Mouse (Mus musculus) layer of hippocampus, postnatal 36 days (tissue): ENCODE measurements at regions not wholly inside any gene's neighbourhood (a gene's known extent, or its start where the extent isn't known, plus 50 kb on each side); places are given as distances from the start of the nearest gene placed in this dataset.

Source experiments
- DNase-seq, 2 experiments: peaks; one replicate each; pipeline ENCODE4 v3.0.0; 2022

- DNase-seq = no peak
Observed at GRCm38 (mm10) chr3:121902246-121902645, 50.1 kb upstream of the Arhgap29 start.

GRCm38 (mm10) chr3:121900429-121900844, 51.9 kb upstream of the Arhgap29 start:
- no peak for DNase-seq

DNA sequence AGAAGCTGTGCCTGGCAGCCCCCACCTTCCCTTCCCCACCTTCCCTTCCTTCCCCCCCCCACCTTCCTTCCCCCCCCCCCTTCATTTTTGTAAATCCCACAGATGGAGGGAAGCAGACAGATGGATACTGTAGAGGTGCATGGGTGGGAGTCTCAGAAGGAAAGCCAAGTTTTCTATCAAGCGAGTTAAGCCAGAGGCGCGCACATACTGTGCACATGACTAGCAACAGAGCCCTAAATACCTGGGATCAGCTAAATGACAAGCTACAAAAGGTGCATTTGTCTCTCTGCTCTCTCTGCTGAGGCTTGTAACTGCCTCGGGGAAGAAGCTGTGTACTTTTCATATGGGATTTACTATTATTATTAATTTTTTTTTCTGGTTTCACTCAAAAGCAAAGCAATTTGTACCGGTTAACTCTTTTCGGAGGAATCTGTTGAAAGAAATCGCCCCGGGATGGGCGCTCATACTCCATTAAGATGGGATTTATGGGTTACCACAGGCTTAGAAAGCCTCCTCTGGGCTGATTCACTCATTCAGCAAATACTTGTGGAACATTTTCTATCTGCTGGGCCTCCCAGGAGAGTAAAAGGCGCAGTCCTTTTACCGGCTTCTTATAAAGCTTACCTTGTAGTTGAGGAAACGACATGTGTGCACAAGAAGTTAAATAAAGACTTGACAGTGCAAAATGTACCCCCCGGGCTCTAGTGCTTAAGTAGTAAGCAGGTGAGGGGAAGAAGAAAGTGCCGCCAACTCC, 54.3 kb upstream of the Arhgap29 start:
- DNase-seq = no peak

DNA sequence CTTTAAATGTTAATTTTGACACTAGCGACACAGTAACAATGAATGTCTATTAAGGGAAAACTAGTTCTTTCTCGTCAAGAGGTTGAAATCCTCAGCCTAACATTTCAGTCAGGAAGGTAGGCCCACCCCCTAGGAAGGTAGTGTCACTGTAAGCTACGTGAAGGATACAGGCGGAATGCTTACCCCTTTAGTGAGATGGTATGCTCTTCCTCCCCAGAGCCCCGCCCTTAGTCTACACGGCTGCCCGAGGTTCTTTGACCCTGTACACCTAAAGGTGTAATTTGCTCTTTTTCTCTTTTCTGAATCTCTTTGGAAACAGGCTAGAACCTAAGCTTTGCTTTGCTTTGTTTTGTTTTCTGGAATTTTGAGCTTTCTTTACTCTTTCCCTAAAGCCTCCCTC, 58.7 kb upstream of the Arhgap29 start:
- no peak for DNase-seq

DNA sequence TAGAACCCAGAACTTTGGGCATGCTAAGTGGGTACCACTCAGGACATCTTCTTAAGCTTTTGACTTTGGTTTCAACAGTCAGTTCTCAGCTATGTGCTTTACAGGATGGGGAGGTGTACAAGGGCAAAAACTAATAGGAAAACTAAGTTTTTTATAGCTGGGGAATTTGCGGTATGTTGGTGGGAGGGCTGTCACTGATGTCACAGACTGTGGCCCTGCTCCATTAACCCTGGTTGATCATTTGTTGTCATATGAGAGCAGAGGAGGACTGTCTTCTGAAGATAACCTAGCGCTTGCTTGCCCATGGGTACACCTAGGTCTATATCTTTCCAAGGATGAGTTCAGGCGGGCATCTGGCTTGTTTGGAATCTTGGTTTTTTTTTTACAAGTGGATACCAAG, 59.7 kb upstream of the Arhgap29 start:
- no peak for DNase-seq

GRCm38 (mm10) chr3:121891338-121891737, 61.0 kb upstream of the Arhgap29 start:
- DNase-seq = no peak

DNA sequence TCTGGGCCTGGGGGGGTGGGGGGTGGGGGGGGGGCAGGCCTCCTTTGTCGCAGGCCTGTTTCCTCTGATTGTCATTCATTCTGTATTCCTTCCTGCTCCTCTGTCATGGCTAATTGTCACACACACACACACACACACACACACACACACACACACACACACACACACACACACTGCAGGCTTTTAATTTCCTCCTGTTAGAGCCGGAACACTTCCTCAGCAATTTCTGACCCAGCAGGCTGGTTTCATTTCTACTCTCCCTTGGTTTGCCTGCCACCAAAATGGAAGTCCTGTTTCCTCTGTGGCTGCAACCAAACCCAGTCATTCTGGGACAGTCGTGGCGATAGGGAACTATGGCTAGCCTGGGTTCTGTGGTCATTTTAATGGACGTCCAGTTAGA, 61.8 kb upstream of the Arhgap29 start:
- no peak for DNase-seq

DNA sequence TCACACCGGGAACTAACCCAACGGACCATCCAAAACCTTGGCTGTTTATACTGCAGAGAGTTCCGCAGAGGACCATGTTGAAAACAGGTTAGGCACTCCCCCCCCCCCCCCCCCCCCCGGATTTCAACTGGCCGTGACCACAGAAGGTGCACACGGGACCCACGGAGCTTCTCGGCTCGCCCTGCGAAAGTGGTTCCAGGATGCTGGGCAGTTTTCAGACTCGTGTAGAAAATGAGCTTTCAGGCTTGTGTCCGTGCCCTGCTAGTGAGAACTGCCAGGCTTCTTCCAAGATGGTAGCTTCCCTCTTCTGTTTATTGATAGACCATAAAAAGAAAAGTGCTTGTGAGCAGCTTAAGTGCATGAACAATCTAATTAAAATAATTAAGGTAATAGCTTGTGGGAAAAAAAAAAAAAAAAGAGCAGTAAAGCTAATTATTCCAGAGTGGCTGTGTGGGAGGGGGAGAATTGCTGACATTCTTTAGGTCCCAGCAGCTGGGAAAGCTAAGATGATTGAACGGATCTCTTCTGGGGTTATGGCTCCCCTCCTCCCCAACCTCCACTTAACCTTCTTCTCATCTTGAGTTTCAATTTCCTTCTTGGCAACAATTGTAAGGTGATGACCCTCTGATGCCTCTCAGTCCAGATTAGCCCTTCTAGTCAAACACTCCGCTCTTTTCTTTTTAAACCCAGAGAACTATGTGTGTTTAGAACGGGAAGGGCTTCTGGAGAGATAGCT, 65.3 kb upstream of the Arhgap29 start:
- DNase-seq = no peak

DNA sequence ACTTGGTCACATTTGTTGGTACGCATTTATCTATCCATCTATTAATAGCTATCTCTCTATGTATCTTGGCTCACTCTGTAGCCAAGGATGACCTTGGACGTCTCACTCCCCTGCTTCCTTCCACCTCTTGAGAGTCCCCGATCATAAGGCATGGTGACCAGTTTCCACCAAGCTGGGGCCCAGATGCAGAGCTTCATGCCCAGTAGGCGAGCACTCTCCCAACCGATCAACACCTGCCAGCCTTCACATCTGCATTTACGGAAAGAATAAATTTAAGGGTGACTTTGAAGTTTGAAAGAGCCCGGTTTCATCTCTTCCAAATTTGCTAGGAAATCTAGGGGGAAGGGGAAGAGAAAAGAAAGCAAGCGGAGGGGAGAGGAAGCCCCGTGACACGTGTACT, 66.0 kb upstream of the Arhgap29 start:
- DNase-seq = no peak

GRCm38 (mm10) chr3:121885265-121886178, 66.8 kb upstream of the Arhgap29 start:
- no peak for DNase-seq

DNA sequence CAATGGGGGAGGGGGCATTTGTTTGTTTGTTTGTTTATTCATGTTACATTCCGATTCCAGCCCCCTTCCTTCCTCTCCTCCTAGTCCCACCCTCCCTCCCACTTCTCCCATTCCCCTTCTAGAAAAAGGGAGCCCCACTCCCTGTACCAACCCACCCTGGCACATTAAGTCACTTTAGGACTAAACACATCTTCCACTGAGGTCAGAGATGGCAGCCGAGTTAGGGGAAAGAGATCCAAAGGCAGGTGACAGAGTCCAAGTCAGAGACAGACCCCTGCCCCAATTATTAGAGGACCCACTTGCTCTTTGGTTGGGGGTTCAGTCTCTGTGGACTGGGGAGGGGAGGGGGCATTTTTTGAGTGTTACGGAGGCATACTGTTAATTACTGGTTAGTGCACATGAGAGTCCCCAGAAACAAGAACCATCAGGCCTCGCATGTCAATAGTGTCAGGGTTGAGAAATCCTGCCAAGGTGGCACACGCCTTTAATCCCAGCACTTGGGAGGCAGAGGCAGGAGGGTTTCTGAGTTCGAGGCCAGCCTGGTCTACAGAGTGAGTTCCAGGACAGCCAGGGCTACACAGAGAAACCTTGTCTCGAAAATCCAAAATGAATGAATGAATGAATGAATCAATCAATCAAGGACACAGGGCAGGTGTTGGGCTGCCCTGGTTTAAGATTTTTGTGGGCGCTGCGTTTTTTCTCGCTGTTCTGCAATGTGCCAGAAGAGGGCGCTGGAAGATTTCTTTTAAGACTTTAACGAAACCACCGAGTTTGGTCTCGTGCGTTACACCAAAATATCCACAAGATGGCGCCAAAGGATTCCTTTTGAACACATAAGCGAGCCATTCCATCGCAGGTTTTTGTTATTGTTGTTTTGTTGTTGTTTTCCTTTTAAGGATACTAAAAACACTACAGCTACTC, 67.8 kb upstream of the Arhgap29 start:
- DNase-seq = peak; percentile 72 to 85

DNA sequence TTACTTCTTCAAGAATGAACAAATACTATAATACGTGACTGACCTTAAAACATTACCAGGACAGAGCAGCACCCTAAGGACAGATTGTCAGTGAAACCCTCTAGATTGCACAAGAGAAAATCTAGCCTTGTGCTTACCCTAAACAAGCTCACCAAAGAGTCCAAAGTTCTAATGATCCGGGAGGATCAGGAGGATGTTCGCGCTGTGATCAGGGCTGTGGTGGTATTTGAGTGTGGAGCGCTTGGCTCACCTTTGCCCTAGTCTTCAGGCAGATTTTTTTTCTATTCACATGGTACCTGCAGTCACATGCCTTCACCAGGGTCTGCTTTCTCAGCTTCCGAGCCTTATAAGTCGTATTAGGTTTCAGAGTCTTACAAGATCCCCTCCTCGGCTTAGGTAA, 65.3 kb upstream of the Abcd3 start:
- no peak for DNase-seq

DNA sequence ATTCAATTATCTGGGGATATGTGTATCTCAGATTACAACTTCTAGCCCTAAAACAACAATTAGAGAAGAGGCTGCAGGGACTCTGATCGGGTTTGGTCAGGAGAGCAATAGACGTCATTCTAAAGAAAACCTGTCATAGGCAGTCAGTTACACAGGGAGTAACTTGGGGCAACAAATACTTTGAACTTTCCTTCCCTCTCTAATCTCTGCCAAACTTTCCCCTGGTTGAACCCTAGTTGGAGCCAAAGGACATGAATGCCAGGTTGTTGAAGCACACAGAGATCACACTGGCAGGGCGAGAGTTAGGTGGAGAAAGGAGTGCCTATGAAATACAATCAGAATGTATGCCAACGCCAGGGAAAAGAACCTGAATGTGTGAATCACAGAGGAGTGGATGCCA, 60.0 kb upstream of the Abcd3 start:
- no peak for DNase-seq

DNA sequence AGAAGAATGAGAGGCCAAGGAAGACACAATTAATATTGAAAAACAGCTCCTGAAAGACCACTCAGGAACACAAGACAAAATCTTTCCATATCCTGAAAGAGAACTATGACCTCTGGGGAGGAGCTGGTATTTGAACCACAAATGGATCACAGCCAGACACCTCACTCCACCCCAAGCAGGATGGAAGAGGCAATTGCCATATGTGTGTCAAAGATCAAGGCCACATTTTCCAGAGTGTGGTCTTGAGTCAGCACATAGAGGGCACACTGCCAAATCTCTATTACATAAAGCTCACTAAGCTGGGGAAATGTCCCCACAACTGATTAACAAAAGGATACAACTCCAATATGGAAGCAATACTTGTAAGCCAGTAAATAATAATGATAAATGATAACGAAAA, 59.5 kb upstream of the Abcd3 start:
- DNase-seq = no peak

DNA sequence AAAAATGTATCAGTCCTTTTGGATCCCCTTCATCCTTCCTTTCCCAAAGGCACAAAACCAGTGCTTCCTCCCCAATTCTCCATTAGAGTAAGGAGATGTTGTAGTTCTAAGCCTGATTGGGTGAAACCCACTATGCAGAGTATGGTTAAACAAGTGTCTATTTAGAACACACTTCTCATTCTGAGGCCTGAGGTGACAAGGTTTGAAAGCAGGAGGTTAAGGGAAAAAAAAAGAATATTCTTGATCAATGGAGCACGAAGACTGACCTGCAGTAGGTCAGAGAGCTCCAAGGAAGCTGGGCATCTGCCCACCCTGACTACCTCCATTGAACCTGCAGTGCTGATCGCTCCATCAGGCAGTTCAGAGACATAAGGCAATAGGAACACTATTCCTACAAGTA, 58.5 kb upstream of the Abcd3 start:
- DNase-seq = no peak

- no peak for DNase-seq
Observed at GRCm38 (mm10) chr3:121872685-121873084, 57.6 kb upstream of the Abcd3 start.

DNA sequence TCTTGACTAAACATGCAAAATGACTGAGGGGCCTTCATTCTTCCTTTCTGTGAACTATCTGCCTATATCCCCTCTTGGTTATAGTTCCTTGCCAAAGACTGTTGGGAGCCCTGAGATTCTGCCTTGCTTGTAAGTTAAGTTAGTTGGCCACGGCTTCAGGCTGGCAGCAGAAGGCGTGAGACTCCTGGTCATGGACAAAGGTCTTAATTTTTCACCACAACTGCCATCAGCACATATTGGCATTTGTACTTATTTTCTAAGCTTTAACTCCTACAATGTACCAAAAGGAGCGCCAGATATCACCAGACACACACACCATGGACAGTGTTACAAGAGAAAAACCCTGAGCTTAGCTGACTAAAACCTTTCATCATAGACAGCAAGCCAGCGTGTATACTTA, 56.7 kb upstream of the Abcd3 start:
- DNase-seq = no peak

DNA sequence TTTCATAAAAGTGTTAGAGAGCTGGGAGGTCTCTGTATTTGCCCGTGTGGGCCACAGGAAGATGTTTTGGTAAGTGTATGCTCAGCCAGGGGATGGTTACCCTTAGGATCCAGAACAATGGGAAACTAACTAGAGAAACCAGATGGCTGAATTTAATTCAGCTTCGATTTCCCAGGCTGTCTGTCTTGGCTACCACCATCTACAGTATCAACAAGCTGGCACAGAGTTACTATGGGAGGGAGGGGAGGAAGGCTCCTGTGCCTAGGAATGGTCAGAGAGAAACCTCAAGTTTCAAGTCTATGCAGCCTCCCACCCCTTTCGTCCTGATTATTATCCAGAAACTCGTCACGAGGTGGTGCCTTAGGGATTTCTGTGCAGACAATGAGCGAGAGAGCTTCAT, 55.6 kb upstream of the Abcd3 start:
- DNase-seq = no peak

GRCm38 (mm10) chr3:121869694-121870093, 54.6 kb upstream of the Abcd3 start:
- DNase-seq = peak; percentile 40 to 42

DNA sequence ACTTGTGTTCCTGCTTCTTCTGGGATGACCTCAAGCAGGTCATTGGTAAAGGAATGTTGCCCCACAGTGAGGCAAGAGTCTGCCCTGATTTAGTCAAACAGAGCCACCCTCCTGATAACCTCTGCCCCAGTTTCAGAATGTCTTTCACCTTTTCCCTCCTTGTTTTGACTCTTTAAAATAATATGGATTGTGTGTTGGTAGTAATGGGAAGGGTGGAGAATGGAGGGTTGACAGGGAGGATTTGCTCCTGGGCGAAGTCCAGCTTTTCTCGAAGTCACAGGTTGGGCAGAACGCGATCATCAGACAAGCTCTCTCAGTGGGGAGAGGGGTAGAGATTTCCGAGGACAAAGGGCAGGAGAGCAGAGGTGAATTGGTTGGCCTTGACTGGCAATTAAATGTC, 52.2 kb upstream of the Abcd3 start:
- no peak for DNase-seq

DNA sequence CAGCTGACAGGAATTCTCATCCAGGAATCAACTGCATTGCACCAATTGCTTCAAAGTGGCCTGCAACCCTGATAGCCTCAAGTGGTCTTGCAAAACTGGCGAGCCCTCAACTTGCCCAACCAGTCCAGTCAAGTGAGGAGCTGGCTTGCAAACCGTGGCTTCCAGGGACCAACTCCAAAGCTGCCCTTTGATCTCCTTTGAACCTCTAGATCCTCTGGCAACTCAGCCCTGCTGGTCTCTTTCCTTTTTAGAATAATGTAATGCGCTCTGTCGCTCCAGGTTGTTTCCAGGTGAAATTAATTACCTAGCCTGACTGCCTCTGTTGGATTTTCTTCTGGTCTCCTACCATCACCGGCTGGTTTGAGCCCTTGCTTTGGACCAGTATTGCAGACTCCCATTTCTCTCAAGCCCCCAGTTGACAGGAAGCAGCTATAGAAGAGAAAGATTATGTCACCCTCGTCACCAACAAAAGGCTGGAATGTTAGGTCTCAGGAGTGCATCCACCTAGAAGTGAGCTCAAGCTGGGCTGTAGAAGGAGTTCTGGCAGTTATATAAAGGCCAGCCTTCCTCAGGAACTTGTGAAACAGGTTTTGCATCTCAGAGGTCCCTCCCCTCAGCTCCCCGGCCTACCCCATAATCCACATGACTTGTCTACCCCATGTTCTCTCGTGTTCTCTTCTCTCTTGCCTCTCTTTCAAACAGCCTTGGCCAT, 49.8 kb upstream of the Abcd3 start:
- no peak for DNase-seq
